Mouse (Mus musculus): ENCODE measurements around the gene Abi3. TPM values are rescaled to one million over a fixed set of nuclear protein-coding genes. Genes with fewer than 3 reads are reported as not detected.

Gene Abi3
- total RNA-seq, 2 experiments from 2014 or later = 7.3 to 8.0 TPM

DNA sequence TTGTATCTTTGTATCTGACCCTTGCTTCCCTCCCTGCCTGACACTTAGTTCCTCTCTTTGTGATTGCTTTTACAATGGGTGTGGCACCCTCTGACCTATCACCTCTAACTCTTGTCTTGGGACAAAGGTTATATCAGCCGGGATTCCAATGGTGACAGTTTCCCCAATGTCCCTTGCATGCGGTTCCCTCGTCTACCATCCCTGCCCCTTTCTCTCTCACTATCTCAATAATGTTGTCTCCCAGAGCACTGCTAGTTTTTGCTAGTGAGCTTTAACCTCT, 15.2 kb downstream of the Abi3 start:
- no peak for DNase-seq (ENCODE audit: low spot score in 2 of 2)

DNA sequence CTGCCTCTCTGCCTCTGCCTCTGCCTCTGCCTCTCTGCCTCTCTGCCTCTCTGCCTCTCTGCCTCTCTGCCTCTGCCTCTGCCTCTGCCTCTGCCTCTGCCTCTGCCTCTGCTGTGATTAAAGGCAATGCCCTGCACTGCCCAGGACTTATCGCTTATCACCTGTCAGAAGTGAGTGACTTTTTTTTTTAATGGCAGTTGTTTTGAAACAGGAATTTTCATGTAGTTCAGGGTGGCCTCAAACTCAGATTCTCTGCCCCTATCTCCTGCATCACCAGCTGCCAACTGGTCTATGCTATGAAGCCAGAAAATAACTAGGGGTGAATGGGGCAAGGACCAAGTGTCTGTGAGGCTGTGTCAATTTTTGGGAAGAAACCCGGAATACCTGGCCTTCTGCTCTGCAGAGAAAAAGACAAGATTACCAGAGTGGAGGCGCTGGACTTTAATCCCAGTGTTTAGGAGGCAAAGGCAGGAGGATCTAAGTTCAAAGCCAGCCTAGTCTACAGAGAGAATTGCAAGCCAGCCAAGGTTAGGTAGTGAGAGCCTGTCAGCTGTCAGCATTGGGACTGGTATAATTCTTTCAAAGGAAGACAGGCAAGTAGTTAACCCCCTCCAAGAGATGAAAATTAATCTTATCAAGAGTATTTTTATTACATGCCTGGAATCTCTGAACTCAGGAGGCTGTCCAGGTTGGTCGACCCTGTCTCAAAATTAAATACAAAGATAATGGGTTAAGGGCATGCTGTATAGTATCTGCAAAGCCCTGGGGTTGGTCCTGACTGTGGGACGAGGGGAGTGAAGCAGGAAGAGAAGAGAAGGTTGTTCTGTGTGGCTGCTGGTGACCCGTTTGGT, 15.7 kb downstream of the Abi3 start:
- DNase-seq (ENCODE audit: low spot score in 2 of 2) = no peak

DNA sequence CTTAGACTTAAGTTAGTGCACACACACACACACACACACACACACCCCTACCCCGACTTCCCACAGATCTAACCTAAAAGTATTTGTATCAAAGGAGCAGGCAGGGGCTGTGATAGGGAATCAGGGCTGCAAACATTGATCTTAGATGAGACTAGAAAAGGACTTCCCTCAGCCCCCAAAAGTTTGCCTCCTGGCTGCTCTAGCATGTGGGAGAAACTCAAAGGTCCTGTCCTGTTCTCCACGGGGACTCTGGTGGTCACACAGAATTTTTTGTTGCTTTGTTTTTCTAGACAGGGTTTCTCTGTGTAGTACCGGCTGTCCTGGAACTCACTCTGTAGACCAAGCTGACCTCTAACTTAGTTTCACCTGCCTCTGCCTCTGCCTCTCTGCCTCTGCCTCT, 16.7 kb downstream of the Abi3 start:
- no peak for DNase-seq (ENCODE audit: low spot score in 2 of 2)

DNA sequence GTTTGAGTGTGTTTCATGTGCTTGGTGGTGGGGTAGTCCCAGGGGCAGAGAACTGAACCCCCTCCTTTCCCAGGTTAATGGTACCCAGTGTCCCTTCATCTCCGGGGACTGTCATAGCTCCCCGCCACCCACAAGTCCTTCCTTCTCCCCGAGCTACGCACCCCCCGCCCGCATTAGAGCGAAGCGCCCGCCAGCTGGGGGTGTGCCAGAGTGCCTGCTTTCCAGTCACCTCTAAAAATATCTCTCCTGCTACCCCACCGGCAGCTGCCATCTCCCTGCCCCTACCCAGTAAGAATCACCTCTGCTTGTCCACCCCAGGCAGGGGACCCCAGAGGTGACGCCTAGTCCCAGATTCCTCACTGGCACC, 17.4 kb downstream of the Abi3 start:
- peak; percentile 59 to 69 for DNase-seq (ENCODE audit: low spot score in 2 of 2)

DNA sequence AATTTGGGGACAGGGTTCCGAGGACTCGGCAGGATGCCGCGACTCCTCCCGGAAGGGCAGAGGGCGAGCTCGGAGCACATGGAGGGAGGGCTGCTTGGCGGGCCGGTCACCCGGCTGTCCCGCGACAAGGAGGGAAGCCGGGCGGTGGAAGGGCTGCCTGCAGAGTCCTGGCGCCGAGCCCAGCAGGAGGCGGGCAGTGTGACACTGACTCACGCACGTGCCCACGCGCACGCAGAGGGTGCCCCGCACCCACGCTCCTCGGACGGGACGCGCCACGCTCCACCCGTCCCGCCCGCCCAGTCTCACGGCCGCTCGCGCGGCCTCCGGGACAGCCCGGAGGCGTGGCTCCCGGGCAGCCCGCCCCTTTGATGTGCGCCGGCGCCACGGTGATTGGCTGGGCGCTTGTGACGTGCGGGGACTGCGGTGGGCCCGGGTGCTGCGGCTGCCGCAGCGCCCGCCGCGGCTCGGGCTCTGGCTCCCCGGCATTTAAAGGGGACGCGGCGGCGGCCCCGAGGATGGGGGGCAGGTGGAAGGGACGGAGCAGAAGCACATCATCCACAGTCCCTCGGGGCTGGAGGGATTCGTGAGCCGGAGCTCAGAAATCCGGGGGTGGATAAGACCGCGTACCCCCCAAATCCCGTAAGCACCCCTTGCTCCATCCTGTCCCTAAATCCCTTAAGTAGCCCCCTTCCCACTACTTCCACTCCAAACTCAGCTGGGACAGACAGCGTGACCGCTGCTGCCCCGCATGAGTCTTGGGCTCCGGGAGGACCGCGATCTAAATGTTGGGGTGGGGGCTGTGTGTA, 18.0 kb downstream of the Abi3 start, which contains the start of gene Phospho1:
Phospho1 (plus strand) TSS at position 429 of the 806 bp plus-strand sequence.
- peak; percentile 85 to 92 for DNase-seq (ENCODE audit: low spot score in 2 of 2)

DNA sequence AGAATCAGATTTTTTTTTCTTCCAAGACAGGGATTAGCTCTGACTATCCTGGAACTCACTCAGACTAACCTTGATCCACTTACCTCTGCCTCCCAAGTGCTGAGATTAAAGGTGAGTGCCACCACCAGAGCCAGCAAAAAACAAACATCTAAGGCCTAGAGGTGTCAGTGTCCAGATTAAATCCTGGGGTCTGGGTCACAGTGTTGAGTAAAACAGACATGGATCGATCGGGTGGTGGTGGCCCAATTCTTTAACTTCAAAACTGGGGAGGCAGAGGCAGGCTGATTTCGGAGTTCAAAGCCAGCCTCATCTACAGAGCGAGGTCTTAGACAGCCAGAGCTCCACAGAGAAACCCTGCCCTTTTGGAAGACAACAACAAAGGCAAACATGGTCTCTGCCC, 19.8 kb downstream of the Abi3 start:
- no peak for DNase-seq (ENCODE audit: low spot score in 2 of 2)

DNA sequence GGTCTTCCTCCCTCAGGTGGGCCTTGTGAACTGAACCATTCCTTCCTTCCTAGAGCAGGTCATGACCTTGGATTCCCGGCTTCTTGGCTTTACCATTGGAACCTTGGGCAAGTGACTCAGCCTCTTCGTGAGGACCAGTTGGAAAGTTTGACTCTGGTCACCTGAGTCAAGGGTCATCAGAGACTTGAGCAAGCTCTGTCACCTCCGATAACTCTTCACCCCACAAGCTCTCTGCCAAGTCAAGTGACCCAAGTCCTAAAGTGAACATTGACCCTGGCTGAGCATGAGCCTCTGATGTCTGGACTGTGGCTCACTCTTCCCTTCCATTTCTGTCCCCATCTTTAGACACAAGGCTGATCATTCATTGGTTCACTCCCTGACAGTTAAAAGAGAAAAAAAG, 20.8 kb downstream of the Abi3 start:
- DNase-seq (ENCODE audit: low spot score in 2 of 2) = no peak

DNA sequence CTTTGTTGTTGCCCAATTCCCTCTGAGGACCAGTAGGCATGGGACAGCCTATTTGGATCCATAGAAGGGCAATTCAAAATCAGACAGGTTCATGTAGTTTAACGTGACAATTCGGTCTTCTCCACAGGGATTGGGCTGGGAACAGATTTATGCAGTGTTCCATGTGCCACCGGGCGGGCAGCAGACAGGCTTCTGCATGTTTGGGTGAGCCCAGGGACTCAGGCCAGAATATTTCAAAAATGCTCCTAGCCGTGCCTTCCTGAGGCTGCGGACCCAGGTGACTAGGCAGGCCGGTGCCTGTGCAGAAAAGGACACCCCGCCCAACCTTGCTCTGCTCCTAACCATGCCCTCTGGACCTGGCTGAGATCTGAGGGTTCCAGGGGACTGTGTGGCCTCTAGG, 23.1 kb downstream of the Abi3 start:
- no peak for DNase-seq (ENCODE audit: low spot score in 2 of 2)

DNA sequence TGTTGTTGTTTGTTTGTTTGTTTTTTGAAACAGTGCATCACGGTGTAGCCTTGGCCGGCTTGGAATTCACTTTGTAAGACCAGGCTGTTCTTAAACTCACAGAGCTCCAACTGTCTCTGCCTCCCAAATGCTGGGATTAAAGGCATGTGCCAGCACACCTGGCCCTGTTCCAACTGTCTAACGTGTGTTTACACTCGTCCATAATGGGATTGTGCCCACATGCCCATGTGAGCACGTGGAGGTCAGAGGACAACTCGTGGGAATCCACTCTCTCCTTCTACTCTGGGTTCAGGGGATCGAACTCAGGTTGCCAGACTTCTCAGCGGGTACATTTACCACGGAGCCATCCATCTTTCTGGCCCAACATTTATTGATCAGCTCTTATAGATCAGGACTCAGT, 26.9 kb downstream of the Abi3 start:
- DNase-seq (ENCODE audit: low spot score in 2 of 2) = no peak

DNA sequence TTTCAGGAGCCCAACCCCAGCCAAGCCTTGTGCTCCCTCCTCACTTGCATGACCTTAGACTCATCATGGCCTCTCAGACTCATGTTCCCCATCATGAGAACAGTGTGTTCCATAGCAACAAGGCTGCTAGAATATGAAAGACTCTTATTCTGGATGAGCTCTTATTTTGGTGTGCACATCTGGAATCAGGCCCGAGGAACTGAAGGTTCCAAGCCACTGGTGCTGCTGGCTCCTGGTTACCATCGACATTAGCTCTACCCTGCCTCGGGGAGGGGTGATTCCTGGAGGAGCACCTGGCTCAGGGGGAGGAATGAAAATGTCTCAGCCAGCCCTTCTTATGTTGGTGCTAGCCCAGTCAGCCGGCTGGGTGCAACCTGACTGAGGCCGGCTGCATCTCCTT, 27.4 kb downstream of the Abi3 start:
- no peak for DNase-seq (ENCODE audit: low spot score in 2 of 2)

DNA sequence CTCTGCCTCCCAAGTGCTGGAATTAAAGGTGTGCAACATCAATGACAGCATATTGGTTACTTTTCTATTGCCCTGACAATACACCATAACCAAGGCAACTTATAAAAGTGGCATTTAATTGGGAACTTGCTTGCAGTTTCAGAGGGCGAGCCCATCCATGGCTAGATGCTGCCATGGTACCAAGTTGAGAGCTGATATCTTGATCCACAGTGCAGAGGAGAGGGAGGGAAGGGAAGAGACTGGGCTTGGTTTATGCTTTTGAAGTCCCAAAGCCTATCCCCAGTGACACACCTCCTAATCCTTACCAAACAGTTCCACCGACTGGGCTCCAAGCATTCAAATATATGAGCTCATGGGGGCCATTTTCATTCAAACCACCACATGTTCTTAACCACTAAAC, 28.2 kb downstream of the Abi3 start:
- no peak for DNase-seq (ENCODE audit: low spot score in 2 of 2)

DNA sequence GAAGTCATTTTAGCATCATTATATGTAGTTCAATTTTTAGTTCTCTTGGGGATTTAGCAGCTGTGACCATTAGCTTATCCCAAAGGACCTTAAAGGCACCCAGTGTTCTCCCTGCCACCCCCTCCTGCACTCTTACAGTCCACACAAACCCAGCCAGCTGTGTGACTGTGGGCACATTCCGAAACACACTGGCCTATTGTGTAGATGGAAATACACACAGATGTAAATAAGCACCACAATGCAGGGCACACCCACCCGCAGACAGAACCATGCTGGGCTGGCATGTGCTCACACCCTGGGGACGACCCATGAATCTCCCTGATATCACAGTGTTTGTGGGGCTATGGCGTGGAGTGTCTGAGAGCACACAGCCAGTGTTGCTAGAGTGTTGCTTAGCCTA, 30.1 kb downstream of the Abi3 start:
- no peak for DNase-seq (ENCODE audit: low spot score in 2 of 2)

DNA sequence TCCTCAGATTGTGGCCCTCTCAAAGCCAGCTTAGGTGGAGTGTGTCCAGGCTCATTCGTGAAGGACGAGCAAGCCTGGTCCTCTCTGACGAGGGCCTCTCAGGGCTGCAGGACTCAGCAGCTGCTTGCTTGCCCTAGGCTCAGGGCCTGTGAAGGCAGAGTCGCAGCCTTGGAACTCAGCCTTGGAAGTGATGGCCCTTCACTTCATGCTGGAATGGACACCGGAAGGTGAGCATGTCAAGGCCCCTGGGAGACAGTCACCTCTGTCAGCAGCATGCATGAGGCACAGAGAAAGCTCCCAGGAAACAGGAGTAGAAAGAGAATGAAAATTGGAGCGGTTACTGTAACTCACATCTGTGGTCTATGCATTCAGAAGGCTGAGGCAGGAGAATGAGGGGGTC, 30.5 kb downstream of the Abi3 start:
- DNase-seq (ENCODE audit: low spot score in 2 of 2) = no peak

DNA sequence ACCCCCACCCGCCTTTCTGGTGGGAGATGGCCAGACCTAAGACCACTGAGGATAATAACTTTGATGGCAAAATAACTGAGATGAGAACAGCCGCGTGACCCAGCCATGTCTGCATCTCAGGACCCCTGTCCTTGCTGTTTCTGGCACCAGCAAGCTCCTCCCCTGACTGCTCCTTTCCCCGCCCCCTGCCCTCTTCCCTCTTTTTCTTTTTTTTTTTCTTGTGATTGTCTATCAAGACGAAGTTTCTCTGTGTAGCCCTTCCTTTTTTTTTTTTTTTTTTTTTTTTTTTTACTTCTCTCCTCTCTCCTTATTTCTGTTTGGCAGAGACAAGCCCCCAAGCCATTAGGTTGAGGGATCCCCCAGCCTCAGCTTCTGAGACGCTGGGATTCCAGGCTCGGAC, 31.4 kb downstream of the Abi3 start:
- no peak for DNase-seq (ENCODE audit: low spot score in 2 of 2)

DNA sequence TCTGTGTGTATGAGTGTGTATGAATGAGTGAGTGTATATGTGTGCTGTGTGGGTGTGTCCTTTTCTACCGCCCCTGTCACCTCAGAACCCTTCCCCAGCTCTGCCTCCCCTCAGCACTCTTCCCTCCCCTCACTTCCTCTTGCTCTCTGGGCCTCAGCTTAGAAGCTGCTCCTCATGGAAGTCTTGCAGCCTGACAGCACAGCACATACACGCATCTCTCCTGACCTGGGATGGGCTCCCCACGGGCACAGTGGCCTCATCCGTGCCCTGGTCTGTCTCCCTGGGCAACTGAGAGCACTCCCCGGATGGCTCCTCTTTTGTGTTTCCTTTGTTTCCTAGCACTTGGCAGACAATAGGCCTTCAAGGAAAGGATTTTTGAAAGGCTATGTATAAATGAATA, 32.7 kb downstream of the Abi3 start:
- no peak for DNase-seq (ENCODE audit: low spot score in 2 of 2)

DNA sequence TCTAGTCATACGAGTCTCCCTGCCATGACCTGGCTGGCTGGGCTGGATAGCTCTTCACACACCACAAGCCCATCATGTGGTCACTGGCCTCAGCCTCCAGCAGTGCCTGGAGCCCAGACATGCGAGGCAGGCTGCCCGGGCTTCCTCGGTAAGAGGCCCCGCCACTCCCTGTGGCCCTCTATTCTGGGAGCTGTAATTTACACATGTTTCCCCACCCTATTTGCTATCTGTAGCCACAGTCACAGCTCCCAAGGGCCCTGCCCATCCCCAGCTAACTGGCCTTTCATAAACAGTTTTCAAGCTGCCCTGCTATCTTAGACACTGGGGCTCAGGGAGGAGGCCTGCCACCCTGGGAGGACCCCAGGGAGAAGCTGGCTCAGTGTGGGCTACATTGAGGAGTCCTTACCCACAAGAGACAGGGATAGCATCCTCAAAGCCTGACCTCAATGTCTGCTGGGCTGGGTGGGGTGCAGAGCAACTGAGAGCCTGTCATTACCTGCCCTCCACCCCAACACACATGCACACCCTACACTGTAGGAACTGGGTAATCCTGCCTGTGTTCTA, 33.7 kb downstream of the Abi3 start:
- no peak for DNase-seq (ENCODE audit: low spot score in 2 of 2)

DNA sequence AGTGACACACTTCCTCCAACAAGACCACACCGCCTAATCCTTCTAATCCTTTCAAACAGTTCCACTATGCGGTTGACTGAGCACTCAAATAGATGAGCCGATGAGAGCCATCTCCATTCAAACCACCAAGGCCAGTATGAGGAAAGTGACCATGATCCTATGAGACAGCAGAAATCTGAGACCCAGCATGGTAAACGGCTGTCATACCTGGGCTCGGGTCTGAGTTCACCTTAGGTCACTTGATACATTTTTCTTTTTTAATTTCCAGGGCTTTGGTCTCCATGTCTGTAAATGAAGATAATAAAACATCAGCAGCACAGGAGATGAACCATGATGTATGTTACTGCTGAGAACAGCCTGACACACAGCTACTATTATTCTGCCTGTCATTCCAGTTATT, 34.4 kb downstream of the Abi3 start:
- DNase-seq (ENCODE audit: low spot score in 2 of 2) = no peak

DNA sequence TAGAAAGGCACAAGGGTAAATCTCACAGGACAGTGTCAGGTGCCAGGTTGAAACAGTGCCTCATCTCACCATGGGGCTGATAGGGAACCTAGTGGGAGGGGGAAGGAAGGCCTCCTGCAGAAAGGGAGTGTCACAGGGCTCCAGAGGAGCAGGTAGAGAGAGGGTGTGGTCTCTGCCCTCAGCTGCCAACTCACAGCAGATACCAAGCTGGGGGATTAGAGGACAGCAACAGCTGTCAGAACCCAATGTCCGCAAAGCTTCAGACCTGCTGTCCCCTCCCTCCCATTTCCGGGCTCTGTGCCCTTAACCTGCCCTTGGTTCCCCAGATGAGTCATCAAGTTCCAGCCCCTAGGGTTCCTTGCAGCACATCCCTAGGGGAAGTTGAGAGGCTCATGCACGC, 36.7 kb downstream of the Abi3 start:
- no peak for DNase-seq (ENCODE audit: low spot score in 2 of 2)

DNA sequence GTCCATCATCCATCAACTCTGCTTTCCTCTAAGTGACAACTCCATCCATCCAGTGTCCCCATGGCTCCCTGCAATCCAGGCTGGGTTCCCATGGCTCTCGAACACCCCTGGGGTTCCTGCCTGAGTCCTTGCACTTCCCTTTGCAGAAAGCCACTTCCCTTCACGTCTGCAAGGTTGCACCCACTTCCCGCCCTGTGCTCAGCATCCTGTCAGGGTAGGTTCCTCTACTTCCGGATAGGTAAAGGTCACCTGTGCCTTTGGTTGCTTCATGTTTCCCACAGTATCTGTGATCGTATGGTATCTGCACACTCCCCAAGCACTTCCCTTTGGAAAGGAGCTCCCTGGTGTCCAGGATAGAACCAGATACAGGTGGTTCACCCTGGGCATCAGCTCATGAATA, 37.3 kb downstream of the Abi3 start:
- no peak for DNase-seq (ENCODE audit: low spot score in 2 of 2)

DNA sequence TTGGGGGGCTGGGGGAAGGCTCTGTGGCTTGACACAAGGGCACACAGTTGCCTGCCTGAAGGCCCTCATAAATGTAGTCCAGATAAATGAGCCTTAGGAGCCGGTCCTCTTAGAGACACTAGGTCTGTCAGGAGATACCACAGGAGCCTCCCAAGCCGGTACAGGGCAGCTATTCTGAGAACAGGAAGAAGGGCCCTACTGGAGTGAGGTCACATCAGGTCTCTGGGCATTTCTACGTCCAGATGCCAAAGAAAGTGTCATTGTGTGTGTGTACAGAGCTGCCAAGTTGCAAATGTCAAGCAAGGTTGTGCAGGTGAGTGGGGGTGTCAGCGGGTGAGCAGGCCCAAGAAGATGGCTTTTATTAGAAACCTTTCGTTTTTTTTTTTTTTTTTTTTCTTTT, 46.7 kb downstream of the Abi3 start:
- DNase-seq (ENCODE audit: low spot score in 2 of 2) = no peak

DNA sequence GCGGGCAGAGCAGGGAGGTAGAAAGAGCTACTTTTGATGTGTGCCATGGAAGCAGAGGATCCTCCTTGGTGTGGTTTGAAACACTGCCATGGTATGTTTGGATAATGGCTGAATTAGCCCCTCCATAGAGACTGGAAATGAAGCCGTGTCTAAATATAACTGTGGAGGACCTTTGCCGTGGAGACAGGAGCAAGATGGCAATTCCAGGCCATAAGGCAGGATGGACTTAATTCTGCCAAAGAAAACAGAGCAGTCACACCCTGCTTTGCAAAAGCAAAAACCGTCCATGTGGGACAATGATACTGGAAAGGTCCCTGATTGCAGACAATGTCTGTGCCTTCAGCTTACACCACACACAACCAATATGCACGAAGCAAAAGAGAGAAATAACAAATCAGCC, 48.1 kb downstream of the Abi3 start:
- DNase-seq (ENCODE audit: low spot score in 2 of 2) = no peak

DNA sequence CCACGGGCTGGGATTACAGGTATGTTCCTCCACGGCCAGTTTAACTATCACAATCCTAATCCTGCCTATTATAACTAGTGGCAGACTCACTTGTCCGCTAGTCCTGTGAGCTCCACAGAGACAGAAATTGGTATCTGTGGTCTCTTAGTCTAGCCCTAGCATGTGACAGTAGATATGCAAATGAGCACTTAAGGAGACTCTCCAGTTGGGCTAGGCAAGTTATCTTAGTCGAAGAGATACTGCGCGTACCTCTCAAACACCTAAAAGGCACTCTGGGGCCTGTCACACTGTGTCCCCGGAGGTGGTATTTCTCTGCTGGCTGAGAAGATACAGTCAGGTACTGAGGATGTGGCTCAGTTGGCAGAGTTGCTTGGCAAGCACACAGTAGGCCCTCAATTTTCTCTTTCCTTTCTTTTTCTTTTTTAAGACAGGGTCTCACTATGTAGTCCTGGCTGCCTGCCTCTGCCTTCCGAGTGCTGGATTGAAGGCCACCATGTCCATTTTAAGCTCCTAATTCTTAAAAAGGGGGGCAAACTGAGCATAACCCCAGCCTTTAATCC, 49.2 kb downstream of the Abi3 start:
- no peak for DNase-seq (ENCODE audit: low spot score in 2 of 2)
